Mouse (Mus musculus) embryo, embryonic 10 days (tissue): ENCODE results near the gene Sema6d.
A peak's percentile ranks its signal among the peaks of the same experiment; 100 is the strongest.

ENCODE experiments used
- DNase-seq: peaks from one replicate; pipeline ENCODE4 v3.0.0-alpha.2; 2015; ENCODE audit warnings: low spot score

Sema6d gene

DNA sequence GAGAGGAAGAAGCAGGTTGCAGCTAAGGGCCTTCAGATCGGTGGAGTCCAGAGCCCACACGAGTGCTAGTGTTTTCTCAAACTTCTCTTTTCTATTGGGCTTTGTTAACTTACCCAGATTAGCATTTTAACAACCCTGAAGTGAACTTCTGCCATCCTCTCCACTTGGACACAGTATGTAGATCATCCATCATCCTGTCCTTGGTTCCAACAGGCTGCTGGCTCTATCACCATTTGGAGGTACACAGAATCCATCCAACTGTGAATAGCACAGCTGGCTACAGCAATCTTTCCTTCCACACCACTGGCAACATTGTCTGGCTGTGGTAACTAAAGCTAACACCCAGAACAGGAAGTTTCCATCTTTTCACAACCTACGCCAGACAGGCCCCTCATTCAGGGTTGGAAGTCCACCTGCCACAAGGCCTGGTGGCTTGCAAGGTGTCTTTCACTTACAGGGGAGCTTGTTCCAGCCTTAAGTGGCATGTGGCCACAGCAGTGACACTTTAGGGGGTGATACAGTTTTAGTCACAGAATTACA, 524.0 kb downstream of the Sema6d start:
- DNase-seq, result peak; percentile 56

- no peak for DNase-seq
These were observed 527.0 kb downstream of the Sema6d start for GRCm38 (mm10) chr2:124616746-124617145.

DNA sequence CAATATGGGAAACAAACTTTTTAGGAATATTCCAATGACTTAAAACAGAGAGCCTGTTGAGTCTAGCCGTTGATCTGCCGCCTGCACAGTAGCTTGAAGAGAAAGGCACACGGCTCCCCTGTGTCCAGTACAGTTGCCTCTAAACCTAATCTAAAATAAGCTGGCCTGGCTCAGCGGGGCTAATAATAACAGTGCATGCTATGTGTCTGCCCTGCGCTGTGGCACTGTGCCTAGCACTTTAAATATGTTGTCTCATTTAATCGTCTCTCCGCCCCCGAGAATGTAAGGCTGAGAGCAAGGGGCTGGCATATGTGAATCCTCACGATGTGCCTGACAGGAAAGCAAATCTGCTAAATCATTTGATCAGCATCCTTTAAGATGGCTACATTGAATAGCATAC, 527.7 kb downstream of the Sema6d start:
- no peak for DNase-seq

DNA sequence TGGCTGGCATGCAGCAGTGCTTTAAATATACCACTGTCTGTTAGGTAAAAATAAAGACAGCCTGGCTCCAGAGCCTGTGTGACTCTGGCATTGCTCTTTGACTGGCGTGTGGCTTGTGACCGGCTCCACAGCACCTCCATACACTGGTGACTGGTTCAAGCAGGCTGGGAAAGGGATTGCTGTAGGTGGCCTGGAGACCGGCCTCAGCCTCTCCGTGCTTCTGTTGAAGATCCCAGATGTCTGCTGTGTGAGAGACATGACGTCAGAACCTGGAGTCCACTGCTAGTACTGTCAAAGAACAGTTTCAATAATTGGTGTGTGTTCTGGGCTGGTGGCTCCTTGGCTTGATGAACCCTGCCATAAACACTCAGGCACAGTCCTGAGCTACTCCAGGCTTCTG, 528.3 kb downstream of the Sema6d start:
- DNase-seq, result no peak

- DNase-seq, result no peak
These were observed 528.9 kb downstream of the Sema6d start for GRCm38 (mm10) chr2:124618526-124619219.

- no peak for DNase-seq
These were observed 530.7 kb downstream of the Sema6d start for GRCm38 (mm10) chr2:124620470-124620869.

DNA sequence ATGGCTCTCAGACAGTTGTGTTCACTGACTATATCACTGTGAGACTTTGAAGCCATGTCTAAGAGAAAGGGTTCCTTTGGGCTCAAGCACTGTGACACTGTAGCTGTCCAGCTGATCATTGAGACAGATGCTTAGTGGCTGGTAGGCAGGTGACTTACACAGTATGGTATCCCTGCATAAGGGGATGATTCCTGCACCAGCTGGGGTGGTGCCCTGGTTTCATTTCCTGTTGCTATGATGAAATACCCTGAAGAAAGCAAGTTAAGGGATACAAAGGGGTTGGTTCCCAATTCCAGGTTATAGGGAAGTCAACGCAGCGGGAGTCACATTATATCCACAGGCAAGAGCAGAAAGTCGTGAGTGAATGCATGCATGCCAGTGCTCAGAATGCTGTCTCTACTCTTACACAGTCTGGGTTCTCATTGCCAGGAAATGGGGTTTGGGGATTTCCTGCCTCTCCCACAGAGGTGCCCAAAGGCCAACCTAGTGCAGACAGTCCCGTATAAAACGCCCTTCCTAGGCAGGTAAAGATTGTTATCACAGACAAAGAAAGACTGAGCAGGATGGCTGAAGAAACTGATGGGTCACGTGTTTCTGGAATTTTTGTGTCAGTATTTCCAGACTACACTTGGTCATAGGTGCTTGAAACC, 532.3 kb downstream of the Sema6d start:
- no peak for DNase-seq

GRCm38 (mm10) chr2:124624247-124624929, 534.6 kb downstream of the Sema6d start:
- DNase-seq, result no peak

DNA sequence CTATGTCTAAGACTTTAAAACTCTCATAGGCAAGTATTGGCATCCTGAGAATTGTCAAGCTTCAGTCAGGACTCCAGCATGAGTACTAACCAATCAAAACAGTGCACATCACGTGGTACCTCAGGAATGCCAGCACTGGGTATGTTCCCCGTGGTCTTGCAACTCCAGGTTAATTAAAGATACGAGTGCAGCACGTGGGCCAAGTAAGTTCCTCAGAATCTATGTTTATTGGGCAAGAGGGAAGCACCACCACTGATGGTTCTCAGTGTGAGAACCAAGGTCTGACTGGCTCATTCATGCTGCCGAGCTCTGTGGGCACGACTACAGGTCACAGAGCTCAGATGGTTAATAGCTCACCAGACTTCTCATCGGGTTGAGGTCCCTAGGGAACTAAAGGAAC, 536.7 kb downstream of the Sema6d start:
- DNase-seq, result no peak

DNA sequence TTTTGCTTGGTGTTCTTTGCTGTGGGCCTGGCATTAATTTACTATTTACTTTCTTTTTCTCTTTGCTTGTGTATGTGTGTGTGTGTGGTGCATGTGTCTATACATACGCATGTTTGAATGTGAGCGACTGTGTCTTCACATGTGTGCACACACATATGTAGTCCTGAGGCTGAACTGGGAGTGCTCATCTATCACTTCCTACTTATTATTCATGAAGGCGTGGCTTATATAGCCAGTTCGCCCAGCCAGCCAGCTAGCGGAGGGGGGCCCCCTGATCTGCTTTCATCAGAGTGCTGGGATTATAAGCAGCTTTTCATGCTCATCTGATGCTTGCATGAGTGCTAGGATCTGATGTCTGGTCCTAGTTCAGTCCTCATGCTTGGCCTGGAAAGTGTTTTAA, 537.9 kb downstream of the Sema6d start:
- no peak for DNase-seq

GRCm38 (mm10) chr2:124628701-124629100, 538.9 kb downstream of the Sema6d start:
- DNase-seq, result no peak

- no peak for DNase-seq
These were observed 544.7 kb downstream of the Sema6d start for GRCm38 (mm10) chr2:124634400-124634998.

DNA sequence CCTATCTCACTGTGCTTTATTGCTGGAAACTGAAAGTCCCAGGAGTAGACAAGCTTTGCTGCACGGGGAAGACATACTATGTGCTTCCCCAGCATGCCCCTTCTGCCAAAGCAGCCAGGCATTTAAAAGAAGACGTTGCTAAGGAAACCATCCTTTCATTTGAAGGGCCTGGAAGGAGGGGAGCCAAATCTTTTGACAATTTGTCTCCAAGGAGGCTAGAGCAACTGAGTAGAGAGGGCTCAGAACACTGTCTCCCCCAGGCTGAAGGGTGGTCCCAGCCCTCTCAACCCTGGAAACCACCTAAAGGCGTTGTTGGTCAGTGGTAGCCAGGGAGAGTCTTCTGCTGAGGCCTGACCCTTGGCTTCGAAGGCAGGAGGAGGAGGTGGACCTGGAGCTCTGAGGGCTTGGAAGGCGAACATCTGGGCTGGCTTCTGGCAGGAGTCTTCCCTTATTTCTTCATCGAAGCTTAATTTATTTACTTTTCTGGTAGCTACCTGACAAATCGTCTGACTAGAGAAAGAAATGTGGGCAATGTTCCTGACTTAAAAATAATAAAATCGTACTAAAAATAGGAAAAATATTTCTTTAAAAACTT, 545.6 kb downstream of the Sema6d start:
- no peak for DNase-seq

DNA sequence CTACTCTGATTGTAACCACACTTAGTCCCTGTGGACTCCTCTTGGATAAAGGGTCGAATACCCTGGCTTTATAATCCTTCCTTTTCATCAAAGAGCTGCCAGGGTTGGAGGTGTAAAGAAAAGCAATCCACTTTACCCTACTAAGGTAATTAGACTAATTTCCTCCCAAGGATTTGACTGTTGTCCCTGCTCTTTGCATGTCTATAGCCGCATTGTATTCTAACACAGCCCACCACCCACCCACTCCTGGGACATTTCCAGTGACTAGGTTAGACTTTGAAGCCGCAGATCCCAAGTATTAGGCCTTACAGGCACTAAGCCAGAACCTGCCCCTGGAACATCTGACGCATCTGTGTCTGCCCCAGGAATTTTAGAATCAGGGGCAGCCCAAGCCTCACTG, 547.3 kb downstream of the Sema6d start:
- no peak for DNase-seq

GRCm38 (mm10) chr2:124639221-124639963, 549.6 kb downstream of the Sema6d start:
- DNase-seq, result peak; percentile 21

- DNase-seq, result peak; percentile 27
These were observed 550.9 kb downstream of the Sema6d start for GRCm38 (mm10) chr2:124640500-124641193.

GRCm38 (mm10) chr2:124641194-124641558, 551.4 kb downstream of the Sema6d start:
- no peak for DNase-seq

GRCm38 (mm10) chr2:124642131-124642530, 552.4 kb downstream of the Sema6d start:
- no peak for DNase-seq

DNA sequence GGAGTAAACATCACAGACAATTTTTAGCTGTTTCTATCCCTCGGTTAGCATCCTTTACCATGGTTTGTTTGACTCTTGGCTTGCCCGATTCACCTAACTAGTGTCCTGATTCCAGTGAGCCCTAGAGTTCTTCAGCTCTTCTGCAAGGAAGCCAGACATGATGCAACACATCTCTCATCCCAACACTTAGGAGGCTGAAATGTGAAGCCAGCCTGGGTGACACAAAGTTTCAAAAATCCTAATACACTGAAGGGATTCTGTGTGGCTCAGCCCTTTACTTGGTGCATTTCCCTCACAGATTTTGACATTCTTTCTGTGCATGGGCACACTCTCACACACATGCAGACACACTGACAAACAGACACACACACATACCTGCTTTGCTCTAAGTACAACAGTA, 560.8 kb downstream of the Sema6d start:
- no peak for DNase-seq

GRCm38 (mm10) chr2:124651146-124651545, 561.4 kb downstream of the Sema6d start:
- DNase-seq, result no peak

DNA sequence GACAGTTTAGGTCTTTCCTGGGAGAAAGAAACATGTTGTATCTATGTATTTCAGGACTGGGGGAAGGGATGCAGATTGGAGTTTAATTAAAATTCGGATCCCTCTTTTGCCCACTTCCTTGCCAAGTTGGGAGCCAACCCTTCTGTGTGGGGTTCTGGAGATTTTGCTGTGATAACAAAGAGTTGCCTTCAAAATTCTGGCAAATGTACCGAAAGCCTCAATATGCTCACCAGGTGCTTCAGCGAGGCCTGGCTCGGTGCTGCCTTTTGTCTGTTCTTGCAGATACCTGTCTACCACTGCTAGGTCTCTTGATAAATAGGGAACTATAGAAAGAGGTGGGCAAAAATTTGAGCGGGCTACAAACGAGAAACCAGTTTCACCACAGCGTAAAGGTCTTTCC, 563.4 kb downstream of the Sema6d start:
- DNase-seq, result no peak
